Mouse (Mus musculus) testis, adult 2 months (tissue): ENCODE measurements around the gene Psmd11. TPM values are rescaled to one million over a fixed set of nuclear protein-coding genes. Genes with fewer than 3 reads are reported as not detected.

Source experiments
- H3K27ac ChIP-seq: fragments of 200-500 bp; 2 replicates; pipeline ENCODE4 v1.5.1; 2012; ENCODE audit warnings: low read depth, low read length; ENCODE audit not compliant: control insufficient read depth, insufficient read depth
- H3K27me3 ChIP-seq: fragments of 200-500 bp; 2 replicates; pipeline ENCODE4 v1.6.1; 2012; ENCODE audit warnings: mild to moderate bottlenecking, low read length, moderate library complexity; ENCODE audit not compliant: control insufficient read depth, insufficient read depth
- H3K36me3 ChIP-seq: fragments of 200-500 bp; 2 replicates; pipeline ENCODE4 v1.6.1; 2012; ENCODE audit warnings: mild to moderate bottlenecking, low read length; ENCODE audit not compliant: control insufficient read depth, insufficient read depth
- H3K4me1 ChIP-seq: fragments of 200-500 bp; 2 replicates; pipeline ENCODE4 v1.6.1; 2012; ENCODE audit warnings: low read length; ENCODE audit not compliant: control insufficient read depth, insufficient read depth
- H3K4me3 ChIP-seq: fragments of 200-500 bp; 2 replicates; pipeline ENCODE4 v1.5.1; 2012; ENCODE audit warnings: low read depth, mild to moderate bottlenecking, low read length, moderate library complexity, mixed read lengths; ENCODE audit not compliant: control insufficient read depth
- CTCF ChIP-seq: fragments of 200-500 bp; IDR thresholded peaks from 2 replicates; pipeline ENCODE4 v1.5.1; 2012; ENCODE audit warnings: low read depth, mild to moderate bottlenecking, inconsistent platforms, low read length, moderate library complexity; ENCODE audit not compliant: control insufficient read depth, insufficient read depth, insufficient replicate concordance
- POLR2A ChIP-seq: fragments of 200-500 bp; IDR thresholded peaks from 2 replicates; pipeline ENCODE4 v1.6.1; 2012; ENCODE audit warnings: low read depth, mild to moderate bottlenecking, inconsistent platforms, low read length, moderate library complexity; ENCODE audit not compliant: control insufficient read depth
- polyA plus RNA-seq: library from polyadenylated mRNA; depleted of rRNA; stranded (reverse); fragments of >200 nt; gene quantifications from 2 replicates; pipeline ENCODE4 v1.2.3, GENCODE M21; 2012

Psmd11 gene
- polyA plus RNA-seq, 1 experiment = 61.4 TPM

- Histone ChIP-seq H3K4me1 (peaks cover 3% of the 10 kb centered on the region), H3K36me3 (no peaks in the 10 kb centered on the region), H3K27me3 (no peaks in the 10 kb centered on the region), H3K27ac (no peak overlapping the region), H3K4me3 (no peak overlapping the region)
- TF ChIP-seq POLR2A (no peak), CTCF (no peak)
Observed at GRCm38 (mm10) chr11:80503281-80503680, 74.9 kb downstream of the Psmd11 start.

DNA sequence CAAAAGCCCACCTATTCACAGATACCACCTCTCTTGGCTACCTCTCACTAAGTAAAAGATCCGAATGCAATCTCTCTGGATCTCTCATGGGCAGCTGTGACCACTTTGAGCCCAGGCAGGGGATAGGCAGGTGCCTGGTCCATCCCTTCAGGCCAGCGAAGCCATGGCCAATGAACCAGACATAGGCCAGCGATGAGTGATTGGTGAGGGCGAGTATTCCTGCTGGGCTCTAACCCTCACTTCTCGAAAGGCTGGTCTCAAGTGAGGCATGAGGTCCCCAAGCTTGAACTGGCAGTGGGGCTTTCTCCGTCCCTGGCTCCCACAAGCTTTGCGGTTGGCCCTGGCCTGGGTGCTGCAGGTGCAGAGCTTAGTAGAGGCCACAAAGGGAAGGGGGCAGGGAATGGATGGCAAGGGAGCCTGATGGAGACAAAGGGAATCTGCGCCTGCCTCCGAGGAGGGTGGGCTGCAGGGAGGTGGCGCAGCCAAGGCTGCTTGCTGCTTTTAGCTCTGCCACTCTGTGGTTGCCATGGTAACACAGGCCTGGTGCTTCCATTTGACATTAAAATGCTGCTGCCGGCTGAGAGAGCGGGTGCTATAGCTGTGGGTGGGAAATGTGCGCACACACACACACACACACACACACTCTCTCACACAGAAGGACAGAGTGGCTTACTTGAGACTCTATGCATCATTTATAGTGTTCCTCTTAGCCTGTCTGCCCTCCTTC is 75.5 kb downstream of the Psmd11 start:
- no peak overlapping the region for H3K27ac ChIP-seq
- no peaks in the 10 kb centered on the region for H3K27me3 ChIP-seq
- no peak overlapping the region; the same call in 1 of the 2 replicates for H3K4me3 ChIP-seq
- H3K4me1 ChIP-seq = peaks cover 3% of the 10 kb centered on the region
- no peaks in the 10 kb centered on the region for H3K36me3 ChIP-seq
- TF ChIP-seq POLR2A (no peak), CTCF (no peak)

DNA sequence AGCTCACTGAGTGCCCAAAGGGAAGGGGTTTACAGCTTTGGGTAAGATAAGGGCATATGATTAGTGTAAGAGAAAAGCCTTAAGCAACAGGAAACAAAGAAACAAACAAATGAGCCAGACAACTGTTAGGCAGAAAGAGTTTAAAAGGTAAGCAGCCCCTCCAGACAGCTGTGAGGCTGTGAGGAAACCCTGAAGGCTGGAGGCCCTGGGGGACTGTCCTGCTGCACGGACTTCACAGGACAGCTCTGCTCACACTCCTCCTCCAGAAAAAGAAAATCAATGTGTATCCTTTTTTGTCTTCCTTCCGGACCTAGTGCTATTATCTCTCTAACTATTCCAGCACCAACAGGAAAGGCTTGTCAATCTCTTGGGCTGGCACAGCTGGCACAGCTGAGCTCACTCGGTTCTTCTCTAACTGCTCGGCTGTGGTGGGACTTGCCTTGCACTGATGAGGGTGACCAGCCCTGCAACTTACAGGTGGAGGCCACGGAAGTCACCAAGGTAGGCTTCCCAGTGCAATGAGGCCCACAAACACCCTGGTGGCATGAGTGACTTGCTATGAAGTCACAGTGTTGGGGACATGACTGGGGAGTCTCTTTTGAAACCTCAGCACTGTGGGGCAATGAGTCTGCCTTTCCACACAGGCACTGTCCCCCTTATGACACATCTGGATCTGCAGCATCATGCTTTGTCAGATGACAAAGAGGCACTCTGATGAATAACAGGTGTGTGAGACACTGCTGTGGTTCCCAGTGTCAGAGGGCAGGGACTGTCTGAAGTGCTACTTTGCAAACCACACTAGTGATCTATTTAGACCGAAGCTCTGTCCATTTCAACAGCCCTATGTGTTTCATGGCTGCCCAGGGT is 76.3 kb downstream of the Psmd11 start:
- Histone ChIP-seq H3K27ac (no peak overlapping the region), H3K36me3 (no peaks in the 10 kb centered on the region), H3K4me1 (peaks cover 3% of the 10 kb centered on the region), H3K27me3 (no peaks in the 10 kb centered on the region), H3K4me3 (peak overlapping the region; percentile 26)
- TF ChIP-seq POLR2A (0 out of 2 replicates have a peak, but pooled peaks have one; percentile 34), CTCF (no peak)

GRCm38 (mm10) chr11:80505581-80505980 is 77.2 kb downstream of the Psmd11 start:
- TF ChIP-seq POLR2A = no peak
- TF ChIP-seq CTCF = no peak
- Histone ChIP-seq H3K4me1 (peaks cover 3% of the 10 kb centered on the region), H3K36me3 (no peaks in the 10 kb centered on the region), H3K27ac (no peak overlapping the region), H3K4me3 (peak overlapping the region; percentile 9), H3K27me3 (no peaks in the 10 kb centered on the region)

GRCm38 (mm10) chr11:80506483-80506882 is 78.1 kb downstream of the Psmd11 start:
- TF ChIP-seq CTCF (no peak), POLR2A (no peak)
- no peaks in the 10 kb centered on the region for H3K27me3 ChIP-seq
- peaks cover 3% of the 10 kb centered on the region for H3K4me1 ChIP-seq
- H3K36me3 ChIP-seq = no peaks in the 10 kb centered on the region
- H3K27ac ChIP-seq = no peak overlapping the region
- H3K4me3 ChIP-seq = peak overlapping the region; percentile 59

- H3K27me3 ChIP-seq = no peaks in the 10 kb centered on the region
- H3K4me1 ChIP-seq = peaks cover 3% of the 10 kb centered on the region
- no peaks in the 10 kb centered on the region for H3K36me3 ChIP-seq
- peak overlapping the region; percentile 59 for H3K4me3 ChIP-seq
- no peak overlapping the region for H3K27ac ChIP-seq
- TF ChIP-seq POLR2A = no peak
- TF ChIP-seq CTCF = no peak
Observed at GRCm38 (mm10) chr11:80507791-80508190, 79.4 kb downstream of the Psmd11 start.

- H3K4me3 ChIP-seq = peak overlapping the region; percentile 64
- no peak overlapping the region for H3K27ac ChIP-seq
- peaks cover 3% of the 10 kb centered on the region for H3K4me1 ChIP-seq
Observed at GRCm38 (mm10) chr11:80508361-80509175, 80.2 kb downstream of the Psmd11 start.

More at GRCm38 (mm10) chr11:80508361-80509175, 80.2 kb downstream of the Psmd11 start:
- Histone ChIP-seq H3K36me3 (no peaks in the 10 kb centered on the region), H3K27me3 (no peaks in the 10 kb centered on the region)
- TF ChIP-seq POLR2A (no peak), CTCF (no peak)
